Mouse (Mus musculus): Measurements from ENCODE around the gene Pkd1.

- TF ChIP-seq GATA1 (IDR thresholded peaks at IDR 0.05; ENCODE audit: low read length) (no peak), TAL1 (IDR thresholded peaks at IDR 0.05; ENCODE audit: low read length) (no peak)
These were observed 44.2 kb upstream of the Pkd1 start for GRCm38 (mm10) chr17:24505286-24505955.
